Mouse (Mus musculus) liver, embryonic 14.5 days (tissue): Measurements from ENCODE around the gene Cyp24a1. TPM values are rescaled to one million over a fixed set of nuclear protein-coding genes. Genes with fewer than 3 reads are reported as not detected.

ENCODE experiments used
- ATAC-seq: fragments of 200-750 bp; cut with Nextera tagmentation; 2 replicates; pipeline ENCODE4 v1.8.0; 2017; ENCODE audit warnings: moderate number of reproducible peaks, mild to moderate bottlenecking, moderate library complexity; ENCODE audit not compliant: insufficient read depth
- DNase-seq, 3 experiments: peaks; one replicate each; pipeline ENCODE4 v3.0.0-alpha.2; 2012 to 2013; ENCODE audit warnings: low read depth in 3 of 3, low spot score in 3 of 3
- H3K27ac ChIP-seq: fragments of 300-500 bp; sonication (generic); 2 replicates; pipeline ENCODE4 v1.5.1; 2014; ENCODE audit warnings: moderate library complexity, mild to moderate bottlenecking, control low read depth, inconsistent platforms
- H3K27me3 ChIP-seq: fragments of 300-500 bp; sonication (generic); 2 replicates; pipeline ENCODE4 v1.6.1; 2014; ENCODE audit warnings: mild to moderate bottlenecking, low read length, moderate library complexity; ENCODE audit not compliant: control insufficient read depth, insufficient read depth
- H3K36me3 ChIP-seq: fragments of 300-500 bp; sonication (generic); replicated peaks from 2 replicates; pipeline ENCODE4 v1.6.1; 2014; ENCODE audit warnings: low read depth; ENCODE audit not compliant: control insufficient read depth, insufficient read depth
- H3K4me1 ChIP-seq, 2 experiments: fragments of 200-500 bp in 1 of 2; fragments of 300-500 bp in 1 of 2; sonication (generic) in 1 of 2; replicated peaks; 2 replicates each; pipeline ENCODE4 v1.6.1; 2012 to 2014; ENCODE audit warnings: antibody characterized with exemption in 1 of 2, inconsistent platforms in 1 of 2, low read length in 1 of 2; ENCODE audit not compliant: control insufficient read depth in 2 of 2, insufficient read depth in 2 of 2
- H3K4me2 ChIP-seq: fragments of 300-500 bp; sonication (generic); 2 replicates; pipeline ENCODE4 v1.6.1; 2014; ENCODE audit warnings: low read depth, mild to moderate bottlenecking, control low read depth, moderate library complexity
- H3K4me3 ChIP-seq, 2 experiments: fragments of 200-500 bp in 1 of 2; fragments of 300-500 bp in 1 of 2; sonication (generic) in 1 of 2; 2 replicates each; pipeline ENCODE4 v1.5.1; 2012 to 2014; ENCODE audit warnings: low read depth in 2 of 2, low read length in 2 of 2, mild to moderate bottlenecking in 2 of 2, control low read depth in 1 of 2, inconsistent platforms in 1 of 2, moderate library complexity in 1 of 2; ENCODE audit not compliant: insufficient read depth in 1 of 2
- H3K9ac ChIP-seq: fragments of 300-500 bp; sonication (generic); replicated peaks from 2 replicates; pipeline ENCODE4 v1.6.1; 2014; ENCODE audit warnings: mild to moderate bottlenecking, control low read depth, moderate library complexity
- H3K9me3 ChIP-seq: fragments of 300-500 bp; sonication (generic); 2 replicates; pipeline ENCODE4 v1.6.1; 2016; ENCODE audit warnings: low read length, mixed read lengths; ENCODE audit not compliant: control insufficient read depth
- CTCF ChIP-seq: IDR thresholded peaks from 2 replicates; pipeline ENCODE4 v1.5.1; 2016; ENCODE audit warnings: antibody characterized with exemption, low read depth, control low read depth
- EP300 ChIP-seq: IDR thresholded peaks from 2 replicates; pipeline ENCODE4 v1.6.1; 2016; ENCODE audit warnings: antibody characterized with exemption, low read depth
- WGBS: fragments of 180-500 bp; shearing (Covaris S2); extraction: QIAGEN DNeasy Blood & Tissue Kit; methylation state at CpG from one replicate; pipeline ENCODE4 v1.1.7; 2014; ENCODE audit not compliant: insufficient replicate concordance; 5-methylcytosine and 5-hydroxymethylcytosine counted together
- polyA plus RNA-seq, 2 experiments: library from polyadenylated mRNA; depleted of rRNA in 1 of 2; stranded (reverse) in 1 of 2; unstranded in 1 of 2; fragments of >200 nt; fragmentation: Nextera tagmentation in 1 of 2; extraction: Ambion mirVana in 1 of 2; gene quantifications; 2 replicates each; pipeline versions ENCODE4 v1.2.1 to v1.2.3; 2012 to 2014

Gene Cyp24a1
- polyA plus RNA-seq, 2 experiments, result not detected

- peak overlapping the region; percentile 72 for H3K9ac ChIP-seq
- peak overlapping the region; percentile 78 for H3K4me2 ChIP-seq
- ATAC-seq (peak; percentile 84), DNase-seq (peak; percentile 70 to 77 (median 71))
- no peaks in the 10 kb centered on the region for H3K9me3 ChIP-seq
- under 1% methylated on average over 53 of the region's 69 CpGs for WGBS
- peak; percentile 98 for TF ChIP-seq CTCF
- peak; percentile 51; the same call in 1 of the 2 replicates for TF ChIP-seq EP300
- H3K4me1 ChIP-seq, result peaks cover 5 to 11% of the 10 kb centered on the region in 2 experiments; a peak in 3 of 4 replicates
- no peaks in the 10 kb centered on the region for H3K27me3 ChIP-seq
- H3K4me3 ChIP-seq, result peak overlapping the region; percentile 75 to 91
- H3K36me3 ChIP-seq, result peaks cover under 1% of the 10 kb centered on the region; the same call in 1 of the 2 replicates
- no peak overlapping the region for H3K27ac ChIP-seq
These were observed 14.3 kb upstream of the Cyp24a1 start for GRCm38 (mm10) chr2:170511073-170511891.

- TF ChIP-seq EP300 (no peak), CTCF (peak; percentile 85)
- H3K4me3 ChIP-seq, result peak overlapping the region; percentile 17 to 21
- no peak overlapping the region for H3K27ac ChIP-seq
- H3K4me1 ChIP-seq, result peaks cover 5 to 11% of the 10 kb centered on the region in 2 experiments; a peak in 3 of 4 replicates
- H3K9me3 ChIP-seq, result no peaks in the 10 kb centered on the region
- no peaks in the 10 kb centered on the region for H3K36me3 ChIP-seq
- no peaks in the 10 kb centered on the region for H3K27me3 ChIP-seq
- no peak for ATAC-seq
- H3K4me2 ChIP-seq, result peak overlapping the region; percentile 61
- WGBS, result 3% methylated on average over 12 of the region's 12 CpGs
- no peak overlapping the region for H3K9ac ChIP-seq
- peak; percentile 55 to 58 (median 58) for DNase-seq
These were observed 11.9 kb upstream of the Cyp24a1 start for GRCm38 (mm10) chr2:170508821-170509220.

GRCm38 (mm10) chr2:170507734-170508133 is 10.8 kb upstream of the Cyp24a1 start:
- ATAC-seq, result no peak
- Histone ChIP-seq H3K9ac (no peak overlapping the region), H3K4me2 (no peak overlapping the region), H3K9me3 (no peaks in the 10 kb centered on the region), H3K4me3 (no peak overlapping the region), H3K27me3 (no peaks in the 10 kb centered on the region), H3K36me3 (no peaks in the 10 kb centered on the region), H3K27ac (no peak overlapping the region), H3K4me1 (peaks cover 5 to 9% of the 10 kb centered on the region in 2 experiments; a peak in 3 of 4 replicates)
- 5% methylated on average over 10 of the region's 10 CpGs for WGBS
- TF ChIP-seq CTCF (peak; percentile 72), EP300 (no peak)
- DNase-seq, result peak; percentile 44 to 57 (median 50)

- no peak for ATAC-seq
- DNase-seq, result no peak
- TF ChIP-seq CTCF (no peak), EP300 (no peak)
- H3K27ac ChIP-seq, result no peak overlapping the region
- H3K9ac ChIP-seq, result no peak overlapping the region
- WGBS, result 11% methylated on average over 4 of the region's 4 CpGs
- no peaks in the 10 kb centered on the region for H3K27me3 ChIP-seq
- H3K4me2 ChIP-seq, result no peak overlapping the region
- no peaks in the 10 kb centered on the region for H3K36me3 ChIP-seq
- no peaks in the 10 kb centered on the region for H3K9me3 ChIP-seq
- H3K4me3 ChIP-seq, result no peak overlapping the region
- H3K4me1 ChIP-seq, result no peaks in the 10 kb centered on the region
These were observed 7.0 kb upstream of the Cyp24a1 start for GRCm38 (mm10) chr2:170503983-170504382.

GRCm38 (mm10) chr2:170503343-170503742 is 6.4 kb upstream of the Cyp24a1 start:
- Histone ChIP-seq H3K27me3 (0 out of 2 replicates have a peak, but pooled peaks cover 3% of the 10 kb centered on the region), H3K36me3 (no peaks in the 10 kb centered on the region), H3K9ac (no peak overlapping the region), H3K9me3 (no peaks in the 10 kb centered on the region), H3K4me2 (no peak overlapping the region), H3K4me1 (no peaks in the 10 kb centered on the region), H3K4me3 (no peak overlapping the region), H3K27ac (no peak overlapping the region)
- no peak for DNase-seq
- no peak for TF ChIP-seq CTCF
- TF ChIP-seq EP300, result no peak
- 20% methylated on average over 8 of the region's 8 CpGs for WGBS
- ATAC-seq, result no peak
